Mouse (Mus musculus) heart, embryonic 12.5 days (tissue): ENCODE measurements around the gene Kif26b. TPM values are rescaled to one million over a fixed set of nuclear protein-coding genes. Genes with fewer than 3 reads are reported as not detected.

Source experiments
- ATAC-seq: fragments of 200-750 bp; cut with Nextera tagmentation; 2 replicates; pipeline ENCODE4 v1.8.0; 2017; ENCODE audit warnings: moderate TSS enrichment, moderate library complexity; ENCODE audit not compliant: insufficient number of reproducible peaks, low FRiP score
- H3K27ac ChIP-seq: fragments of 300-500 bp; sonication (generic); 2 replicates; pipeline ENCODE4 v1.5.1; 2016; ENCODE audit warnings: mild to moderate bottlenecking, moderate library complexity; ENCODE audit not compliant: poor library complexity, severe bottlenecking
- H3K27me3 ChIP-seq: fragments of 300-500 bp; sonication (generic); replicated peaks from 2 replicates; pipeline ENCODE4 v1.6.1; 2016; ENCODE audit warnings: mild to moderate bottlenecking, moderate library complexity
- H3K36me3 ChIP-seq: fragments of 300-500 bp; sonication (generic); 2 replicates; pipeline ENCODE4 v1.6.1; 2016; ENCODE audit warnings: mild to moderate bottlenecking, moderate library complexity
- H3K4me1 ChIP-seq: fragments of 300-500 bp; sonication (generic); replicated peaks from 2 replicates; pipeline ENCODE4 v1.6.1; 2016; ENCODE audit warnings: mild to moderate bottlenecking
- H3K4me2 ChIP-seq: fragments of 300-500 bp; sonication (generic); 2 replicates; pipeline ENCODE4 v1.6.1; 2016; ENCODE audit warnings: mild to moderate bottlenecking, moderate library complexity
- H3K4me3 ChIP-seq: fragments of 300-500 bp; sonication (generic); 2 replicates; pipeline ENCODE4 v1.5.1; 2016; ENCODE audit warnings: mild to moderate bottlenecking
- H3K9ac ChIP-seq: fragments of 300-500 bp; sonication (generic); 2 replicates; pipeline ENCODE4 v1.6.1; 2016; ENCODE audit warnings: mild to moderate bottlenecking, moderate library complexity
- H3K9me3 ChIP-seq: fragments of 300-500 bp; sonication (generic); replicated peaks from 2 replicates; pipeline ENCODE4 v1.6.1; 2016; ENCODE audit warnings: mild to moderate bottlenecking, moderate library complexity
- WGBS: fragments of 180-500 bp; shearing (Covaris S2); methylation state at CpG from one replicate; pipeline ENCODE4 v1.1.7; 2016; 5-methylcytosine and 5-hydroxymethylcytosine counted together
- polyA plus RNA-seq: library from polyadenylated mRNA; unstranded; fragments of >200 nt; fragmentation: Nextera tagmentation; extraction: Ambion mirVana; gene quantifications from 2 replicates; pipeline ENCODE4 v1.2.1, GENCODE M21; 2016

Kif26b gene
- polyA plus RNA-seq, 1 experiment from 2014 or later, result 25.1 TPM

DNA sequence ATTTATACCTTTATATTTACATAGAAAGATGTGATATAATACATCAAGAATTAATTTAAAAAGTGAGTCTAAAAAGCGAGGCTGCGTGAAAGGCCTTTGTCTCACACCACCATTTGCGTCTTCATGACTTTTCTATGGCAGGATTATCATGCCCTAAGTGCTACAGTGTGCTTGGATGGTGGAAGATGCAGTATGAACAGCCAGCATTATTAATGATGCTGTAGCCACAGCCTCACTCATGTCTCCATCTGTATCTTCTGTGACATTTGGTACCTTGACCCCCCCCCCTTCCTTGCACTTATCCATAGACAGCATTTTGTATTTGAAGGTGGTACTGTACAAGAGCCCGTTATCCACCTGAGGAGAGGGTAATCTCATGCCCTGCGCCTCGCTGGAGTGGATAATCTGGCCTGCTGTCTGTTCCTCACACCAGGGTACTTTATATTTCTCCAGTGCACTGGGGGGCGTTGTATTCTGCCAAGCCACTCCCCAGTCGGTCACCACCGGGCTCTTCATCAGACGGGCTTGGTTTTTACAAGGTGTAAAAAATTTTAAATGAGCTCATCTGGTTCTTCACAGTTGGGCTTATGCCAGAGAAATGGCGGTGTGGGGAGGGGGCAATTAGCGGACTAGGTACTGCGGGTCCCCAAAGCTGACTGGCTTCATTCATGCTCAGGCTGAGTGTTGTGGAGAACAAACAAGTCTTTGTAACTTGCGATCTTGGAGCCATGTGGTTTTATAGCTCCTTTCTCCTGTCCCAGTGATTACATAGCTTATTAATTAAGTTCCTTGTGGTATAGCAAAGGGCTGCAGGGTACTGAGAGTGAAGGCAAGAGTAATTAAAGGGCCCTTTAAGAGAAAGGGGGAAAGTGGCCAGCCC is 291.9 kb downstream of the Kif26b start:
- no peak overlapping the region for H3K4me2 ChIP-seq
- H3K4me1 ChIP-seq, result peaks cover 59% of the 10 kb centered on the region
- no peak for ATAC-seq
- no peak overlapping the region for H3K4me3 ChIP-seq
- H3K27ac ChIP-seq, result peak overlapping the region; percentile 59
- no peaks in the 10 kb centered on the region for H3K9me3 ChIP-seq
- H3K36me3 ChIP-seq, result peaks cover 13% of the 10 kb centered on the region
- H3K9ac ChIP-seq, result no peak overlapping the region
- 70% methylated on average over 14 of the region's 14 CpGs for WGBS
- H3K27me3 ChIP-seq, result no peaks in the 10 kb centered on the region

GRCm38 (mm10) chr1:178824871-178825270 is 295.9 kb downstream of the Kif26b start:
- ATAC-seq, result no peak
- Histone ChIP-seq H3K4me1 (peaks cover 43% of the 10 kb centered on the region), H3K4me2 (no peak overlapping the region), H3K9ac (no peak overlapping the region), H3K27ac (no peak overlapping the region), H3K4me3 (no peak overlapping the region), H3K27me3 (no peaks in the 10 kb centered on the region), H3K9me3 (no peaks in the 10 kb centered on the region), H3K36me3 (peaks cover 13% of the 10 kb centered on the region)
- WGBS, result 58% methylated on average over 5 of the region's 5 CpGs

GRCm38 (mm10) chr1:178827223-178827622 is 298.3 kb downstream of the Kif26b start:
- Histone ChIP-seq H3K4me3 (no peak overlapping the region), H3K4me1 (peaks cover 27% of the 10 kb centered on the region), H3K27ac (no peak overlapping the region), H3K4me2 (no peak overlapping the region), H3K9me3 (no peaks in the 10 kb centered on the region), H3K9ac (no peak overlapping the region), H3K27me3 (no peaks in the 10 kb centered on the region), H3K36me3 (peaks cover 13% of the 10 kb centered on the region)
- no peak for ATAC-seq
- 88% methylated on average over 3 of the region's 3 CpGs for WGBS

- no peak overlapping the region for H3K4me2 ChIP-seq
- H3K27me3 ChIP-seq, result no peaks in the 10 kb centered on the region
- 59% methylated on average over 4 of the region's 4 CpGs for WGBS
- no peak overlapping the region for H3K27ac ChIP-seq
- H3K9ac ChIP-seq, result no peak overlapping the region
- no peak for ATAC-seq
- no peak overlapping the region for H3K4me3 ChIP-seq
- no peaks in the 10 kb centered on the region for H3K9me3 ChIP-seq
- peaks cover 24% of the 10 kb centered on the region for H3K4me1 ChIP-seq
- no peaks in the 10 kb centered on the region; the same call in none of the 2 replicates for H3K36me3 ChIP-seq
Measured at GRCm38 (mm10) chr1:178829456-178829855, 300.5 kb downstream of the Kif26b start.

GRCm38 (mm10) chr1:178832571-178832970 is 303.6 kb downstream of the Kif26b start:
- Histone ChIP-seq H3K9ac (no peak overlapping the region), H3K27me3 (no peaks in the 10 kb centered on the region), H3K9me3 (no peaks in the 10 kb centered on the region), H3K4me2 (no peak overlapping the region), H3K4me3 (no peak overlapping the region), H3K36me3 (no peaks in the 10 kb centered on the region; the same call in none of the 2 replicates), H3K27ac (no peak overlapping the region), H3K4me1 (peaks cover 22% of the 10 kb centered on the region)
- WGBS, result 81% methylated on average over 6 of the region's 6 CpGs
- ATAC-seq, result no peak

GRCm38 (mm10) chr1:178835805-178836204 is 306.9 kb downstream of the Kif26b start:
- no peak overlapping the region for H3K4me3 ChIP-seq
- H3K36me3 ChIP-seq, result no peaks in the 10 kb centered on the region; the same call in 1 of the 2 replicates
- no peak for ATAC-seq
- H3K27me3 ChIP-seq, result no peaks in the 10 kb centered on the region
- no peak overlapping the region for H3K27ac ChIP-seq
- H3K9ac ChIP-seq, result no peak overlapping the region
- no peaks in the 10 kb centered on the region for H3K9me3 ChIP-seq
- H3K4me2 ChIP-seq, result no peak overlapping the region
- 72% methylated on average over 9 of the region's 9 CpGs for WGBS
- H3K4me1 ChIP-seq, result peaks cover 40% of the 10 kb centered on the region

DNA sequence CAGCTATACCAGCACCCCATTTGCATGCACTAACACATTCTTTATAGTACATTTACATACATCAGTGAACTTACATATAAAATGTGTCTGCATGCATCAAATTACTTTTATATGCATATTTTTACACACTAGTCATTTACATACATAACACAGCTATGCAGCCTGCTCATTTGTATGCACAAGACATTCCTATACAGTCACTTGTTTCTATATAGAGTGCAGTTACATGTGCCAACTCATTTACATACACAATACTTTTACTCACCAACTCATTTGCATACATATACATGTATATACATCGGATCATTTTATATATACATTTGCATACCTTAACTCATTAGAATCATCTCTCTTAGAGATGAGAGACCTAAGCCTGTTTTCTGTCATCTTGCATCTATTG is 308.1 kb downstream of the Kif26b start:
- Histone ChIP-seq H3K4me3 (no peak overlapping the region), H3K27me3 (no peaks in the 10 kb centered on the region), H3K36me3 (no peaks in the 10 kb centered on the region), H3K4me1 (peaks cover 43% of the 10 kb centered on the region), H3K9ac (no peak overlapping the region), H3K9me3 (no peaks in the 10 kb centered on the region), H3K27ac (no peak overlapping the region), H3K4me2 (no peak overlapping the region)
- WGBS, result 81% methylated on average over 1 of the region's 1 CpGs
- ATAC-seq, result no peak

- no peak overlapping the region for H3K4me3 ChIP-seq
- WGBS, result 34% methylated on average over 10 of the region's 10 CpGs
- no peaks in the 10 kb centered on the region for H3K36me3 ChIP-seq
- 0 out of 2 replicates have a peak overlapping the region, but pooled peaks have one; percentile 40 for H3K9ac ChIP-seq
- H3K27me3 ChIP-seq, result no peaks in the 10 kb centered on the region
- peak overlapping the region; percentile 14 for H3K27ac ChIP-seq
- ATAC-seq, result 0 out of 2 replicates have a peak, but pooled peaks have one; percentile 33
- H3K9me3 ChIP-seq, result no peaks in the 10 kb centered on the region
- H3K4me2 ChIP-seq, result no peak overlapping the region
- peaks cover 40% of the 10 kb centered on the region for H3K4me1 ChIP-seq
Measured at GRCm38 (mm10) chr1:178838696-178839320, 309.9 kb downstream of the Kif26b start.

DNA sequence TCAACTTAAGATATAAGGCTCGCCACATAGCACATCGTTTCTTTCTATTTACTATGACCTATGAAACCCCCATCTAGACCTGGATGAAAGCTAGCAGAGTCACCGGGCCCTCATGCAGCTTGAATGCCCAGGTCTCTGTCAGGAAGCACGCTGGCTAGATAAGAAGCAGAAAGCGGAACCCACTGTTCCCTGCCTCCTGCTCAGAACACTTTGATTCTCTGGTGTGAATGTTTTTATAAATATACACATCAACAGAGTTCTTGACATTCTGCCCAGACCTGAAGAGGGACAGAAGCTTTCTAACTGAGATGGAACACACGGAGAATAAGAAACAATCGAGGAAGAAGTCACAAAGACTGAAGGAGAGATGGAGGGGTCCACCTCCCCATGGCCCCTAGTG is 311.4 kb downstream of the Kif26b start:
- no peak for ATAC-seq
- H3K4me1 ChIP-seq, result peaks cover 40% of the 10 kb centered on the region
- H3K36me3 ChIP-seq, result no peaks in the 10 kb centered on the region
- no peak overlapping the region for H3K27ac ChIP-seq
- H3K4me2 ChIP-seq, result no peak overlapping the region
- H3K27me3 ChIP-seq, result no peaks in the 10 kb centered on the region
- no peak overlapping the region for H3K4me3 ChIP-seq
- H3K9me3 ChIP-seq, result no peaks in the 10 kb centered on the region
- H3K9ac ChIP-seq, result no peak overlapping the region
- WGBS, result 45% methylated on average over 7 of the region's 7 CpGs

DNA sequence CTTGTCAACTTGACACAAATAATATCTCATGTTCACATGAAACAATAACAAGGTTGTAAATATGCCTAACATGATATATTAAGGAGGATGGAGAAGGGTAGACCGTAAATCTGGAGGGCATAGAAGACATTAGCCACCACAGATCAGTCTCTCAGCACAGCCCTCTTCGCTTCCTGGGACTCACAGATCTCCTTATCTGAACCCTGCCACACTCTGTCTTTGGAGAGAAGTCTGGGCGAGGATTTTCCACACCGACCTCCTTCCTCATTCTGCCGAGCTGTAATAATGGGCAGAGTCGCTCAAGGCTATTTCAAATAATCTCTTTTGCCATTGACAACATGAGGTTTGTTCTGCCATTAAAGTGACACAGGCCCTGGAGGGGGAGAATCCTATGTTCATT is 315.9 kb downstream of the Kif26b start:
- no peaks in the 10 kb centered on the region for H3K36me3 ChIP-seq
- H3K4me3 ChIP-seq, result no peak overlapping the region
- no peak overlapping the region for H3K27ac ChIP-seq
- no peak for ATAC-seq
- no peaks in the 10 kb centered on the region for H3K9me3 ChIP-seq
- H3K4me1 ChIP-seq, result peaks cover 24% of the 10 kb centered on the region
- H3K9ac ChIP-seq, result no peak overlapping the region
- 71% methylated on average over 6 of the region's 6 CpGs for WGBS
- no peaks in the 10 kb centered on the region for H3K27me3 ChIP-seq
- no peak overlapping the region for H3K4me2 ChIP-seq

- H3K9me3 ChIP-seq, result no peaks in the 10 kb centered on the region
- 92% methylated on average over 5 of the region's 5 CpGs for WGBS
- H3K27ac ChIP-seq, result no peak overlapping the region
- H3K27me3 ChIP-seq, result no peaks in the 10 kb centered on the region
- no peak for ATAC-seq
- H3K36me3 ChIP-seq, result no peaks in the 10 kb centered on the region
- H3K9ac ChIP-seq, result no peak overlapping the region
- H3K4me3 ChIP-seq, result no peak overlapping the region
- peaks cover 12% of the 10 kb centered on the region; the same call in 1 of the 2 replicates for H3K4me1 ChIP-seq
- H3K4me2 ChIP-seq, result no peak overlapping the region
Measured at GRCm38 (mm10) chr1:178847569-178847968, 318.6 kb downstream of the Kif26b start.
